Mouse (Mus musculus) gastrocnemius, postnatal 14 days (tissue): ENCODE measurements around the gene Zfp574. TPM values are rescaled to one million over a fixed set of nuclear protein-coding genes. Genes with fewer than 3 reads are reported as not detected.

Source experiments
- microRNA-seq, 2 experiments: library from miRNA; unstranded; fragments of <30 nt; microRNA quantifications; one replicate each; pipeline ENCODE4 v1.2.0; 2021
- total RNA-seq, 2 experiments: library from RNA; stranded (reverse); gene quantifications; 2 replicates each; pipeline ENCODE4 v1.2.3; 2021

The Zfp574 gene
- total RNA-seq, 2 experiments from 2014 or later = 5.5 to 6.3 TPM

Small RNAs within 50 kb of the gene (microRNA-seq; reads per million reads assigned to microRNA genes)
- gene Mir6537 = 0 reads per million in 2 experiments

Other genes starting within 250 kb of the Zfp574 start
- 1 to 10 TPM in 1 of 2 experiments, not detected in 1; 1.0 TPM for gene Gm9844, start 210.4 kb upstream of the Zfp574 start, total RNA-seq
- not detected for gene Lypd4, start 202.6 kb upstream of the Zfp574 start, total RNA-seq
- gene Dmrtc2, start 202.5 kb upstream of the Zfp574 start, total RNA-seq = not detected
- 100 to 1,000 TPM; 481 to 524 TPM for gene Rps19, start 188.2 kb upstream of the Zfp574 start, total RNA-seq
- under 1 TPM; 0.16 to 0.23 TPM for gene Cd79a, start 175.2 kb upstream of the Zfp574 start, total RNA-seq
- gene Arhgef1, start 169.7 kb upstream of the Zfp574 start, total RNA-seq = 10 to 100 TPM; 32.5 to 38.0 TPM
- not detected for gene Gm4881, start 128.1 kb upstream of the Zfp574 start, total RNA-seq
- 100 to 1,000 TPM; 163 to 175 TPM for gene Rabac1, start 99.8 kb upstream of the Zfp574 start, total RNA-seq
- under 1 TPM; 0.21 to 0.42 TPM for gene Atp1a3, start 66.6 kb upstream of the Zfp574 start, total RNA-seq
- gene Grik5, start 221 bp upstream of the Zfp574 start, total RNA-seq = 1 to 10 TPM; 3.3 to 3.9 TPM
- gene Pou2f2, start 107.2 kb downstream of the Zfp574 start, total RNA-seq = under 1 TPM; 0.13 to 0.35 TPM
- gene Dedd2, start 148.0 kb downstream of the Zfp574 start, total RNA-seq = 1 to 10 TPM; 5.7 to 8.7 TPM
- gene Zfp526, start 148.9 kb downstream of the Zfp574 start, total RNA-seq = 1 to 10 TPM; 5.4 to 5.9 TPM
- gene Gsk3a, start 165.3 kb downstream of the Zfp574 start, total RNA-seq = 10 to 100 TPM; 46.5 to 51.4 TPM
- gene Erf, start 178.2 kb downstream of the Zfp574 start, total RNA-seq = 10 to 100 TPM in 1 of 2 experiments, 1 to 10 TPM in 1; 9.8 to 11.8 TPM
- 10 to 100 TPM; 38.2 to 44.1 TPM for gene Cic, start 195.1 kb downstream of the Zfp574 start, total RNA-seq
- 1 to 10 TPM; 3.0 to 4.5 TPM for gene Pafah1b3, start 225.4 kb downstream of the Zfp574 start, total RNA-seq
- gene Prr19, start 228.8 kb downstream of the Zfp574 start, total RNA-seq = not detected
- not detected for gene Tmem145, start 233.5 kb downstream of the Zfp574 start, total RNA-seq
- gene Megf8, start 244.6 kb downstream of the Zfp574 start, total RNA-seq = 10 to 100 TPM; 18.5 to 19.7 TPM